Mouse (Mus musculus) adipocyte (in vitro differentiated cells): ENCODE results near the gene Tmem132d.

ENCODE experiments used
- DNase-seq: peaks from one replicate; pipeline ENCODE4 v3.0.0-alpha.2; 2016; ENCODE audit warnings: low spot score

Gene Tmem132d

GRCm38 (mm10) chr5:128405071-128405470 is 27.8 kb downstream of the Tmem132d start:
- DNase-seq, result no peak

- DNase-seq, result no peak
These were observed 28.7 kb downstream of the Tmem132d start for GRCm38 (mm10) chr5:128404223-128404622.

- no peak for DNase-seq
These were observed 40.5 kb downstream of the Tmem132d start for GRCm38 (mm10) chr5:128392372-128392771.

- DNase-seq, result no peak
These were observed 43.2 kb downstream of the Tmem132d start for GRCm38 (mm10) chr5:128389665-128390064.

- DNase-seq, result no peak
These were observed 44.3 kb downstream of the Tmem132d start for GRCm38 (mm10) chr5:128388358-128389141.

- DNase-seq, result no peak
These were observed 63.1 kb downstream of the Tmem132d start for GRCm38 (mm10) chr5:128369814-128370213.

- DNase-seq, result no peak
These were observed 63.8 kb downstream of the Tmem132d start for GRCm38 (mm10) chr5:128369111-128369510.

GRCm38 (mm10) chr5:128365261-128365985 is 67.5 kb downstream of the Tmem132d start:
- DNase-seq, result no peak

- no peak for DNase-seq
These were observed 71.8 kb downstream of the Tmem132d start for GRCm38 (mm10) chr5:128360946-128361675.

- DNase-seq, result peak; percentile 5
These were observed 84.0 kb downstream of the Tmem132d start for GRCm38 (mm10) chr5:128348835-128349234.

GRCm38 (mm10) chr5:128336841-128337240 is 96.0 kb downstream of the Tmem132d start:
- DNase-seq, result no peak

GRCm38 (mm10) chr5:128332766-128333165 is 100.1 kb downstream of the Tmem132d start:
- DNase-seq, result no peak

- DNase-seq, result no peak
These were observed 102.5 kb downstream of the Tmem132d start for GRCm38 (mm10) chr5:128330351-128330750.

- no peak for DNase-seq
These were observed 130.5 kb downstream of the Tmem132d start for GRCm38 (mm10) chr5:128302387-128302786.

GRCm38 (mm10) chr5:128291191-128291590 is 141.7 kb downstream of the Tmem132d start:
- DNase-seq, result no peak

GRCm38 (mm10) chr5:128273255-128273654 is 159.6 kb downstream of the Tmem132d start:
- DNase-seq, result no peak

GRCm38 (mm10) chr5:128267366-128267765 is 165.5 kb downstream of the Tmem132d start:
- DNase-seq, result no peak

GRCm38 (mm10) chr5:128244219-128244618 is 188.7 kb downstream of the Tmem132d start:
- no peak for DNase-seq

GRCm38 (mm10) chr5:128236638-128237335 is 196.1 kb downstream of the Tmem132d start:
- DNase-seq, result no peak

- DNase-seq, result no peak
These were observed 197.3 kb downstream of the Tmem132d start for GRCm38 (mm10) chr5:128235611-128236010.

- no peak for DNase-seq
These were observed 199.8 kb downstream of the Tmem132d start for GRCm38 (mm10) chr5:128233101-128233500.

GRCm38 (mm10) chr5:128218281-128218680 is 214.6 kb downstream of the Tmem132d start:
- DNase-seq, result no peak
